Mouse (Mus musculus): ENCODE results near the gene Ulk3. TPM values are rescaled to one million over a fixed set of nuclear protein-coding genes. Genes with fewer than 3 reads are reported as not detected.

The Ulk3 gene
- total and polyA plus RNA-seq, 2 experiments from 2014 or later, result 18.5 to 27.3 TPM

- H3K9ac ChIP-seq (replicated peaks; ENCODE audit: low read length), result no peak overlapping the region
- H3K4me2 ChIP-seq (ENCODE audit: low read depth, low read length), result no peak overlapping the region
- peaks cover 10% of the 10 kb centered on the region for H3K4me1 ChIP-seq (ENCODE audit: insufficient read depth, low read length)
- no peak for DNase-seq (ENCODE audit: low spot score)
- H3K36me3 ChIP-seq (ENCODE audit: insufficient read depth, low read length), result no peaks in the 10 kb centered on the region
- no peak for ATAC-seq
- no peak overlapping the region for H3K27ac ChIP-seq
- no peak for TF ChIP-seq CTCF (IDR thresholded peaks at IDR 0.05; ENCODE audit: low read depth)
- no peak overlapping the region for H3K4me3 ChIP-seq (ENCODE audit: low read length)
- no peaks in the 10 kb centered on the region for H3K9me3 ChIP-seq (ENCODE audit: low read length)
- peaks cover 12% of the 10 kb centered on the region; the same call in 1 of the 2 replicates for H3K27me3 ChIP-seq (ENCODE audit: insufficient read depth, low read length)
- WGBS, result 65% methylated on average over 3 of the region's 3 CpGs
These were observed 20.6 kb downstream of the Ulk3 start for GRCm38 (mm10) chr9:57609803-57610202.

- no peak overlapping the region for H3K9ac ChIP-seq (replicated peaks; ENCODE audit: low read length)
- ATAC-seq (no peak), DNase-seq (ENCODE audit: low spot score) (peak; percentile 62)
- no peak overlapping the region for H3K4me3 ChIP-seq (ENCODE audit: low read length)
- H3K27ac ChIP-seq, result peak overlapping the region; percentile 26; the same call in 1 of the 2 replicates
- H3K27me3 ChIP-seq (ENCODE audit: insufficient read depth, low read length), result peaks cover 12% of the 10 kb centered on the region; the same call in 1 of the 2 replicates
- peaks cover 10% of the 10 kb centered on the region for H3K4me1 ChIP-seq (ENCODE audit: insufficient read depth, low read length)
- TF ChIP-seq CTCF (IDR thresholded peaks at IDR 0.05; ENCODE audit: low read depth), result no peak
- no peaks in the 10 kb centered on the region for H3K36me3 ChIP-seq (ENCODE audit: insufficient read depth, low read length)
- H3K9me3 ChIP-seq (ENCODE audit: low read length), result no peaks in the 10 kb centered on the region
- H3K4me2 ChIP-seq (ENCODE audit: low read depth, low read length), result no peak overlapping the region
- WGBS, result 31% methylated on average over 3 of the region's 3 CpGs
These were observed 21.1 kb downstream of the Ulk3 start for GRCm38 (mm10) chr9:57610359-57610826.

GRCm38 (mm10) chr9:57612587-57612986 is 23.3 kb downstream of the Ulk3 start:
- Histone ChIP-seq H3K4me3 (ENCODE audit: low read length) (no peak overlapping the region), H3K27ac (no peak overlapping the region), H3K9ac (replicated peaks; ENCODE audit: low read length) (no peak overlapping the region), H3K4me1 (ENCODE audit: insufficient read depth, low read length) (no peaks in the 10 kb centered on the region), H3K36me3 (ENCODE audit: insufficient read depth, low read length) (no peaks in the 10 kb centered on the region), H3K27me3 (ENCODE audit: insufficient read depth, low read length) (no peaks in the 10 kb centered on the region), H3K9me3 (ENCODE audit: low read length) (no peaks in the 10 kb centered on the region), H3K4me2 (ENCODE audit: low read depth, low read length) (no peak overlapping the region)
- 88% methylated on average over 7 of the region's 7 CpGs for WGBS
- no peak for DNase-seq (ENCODE audit: low spot score)
- TF ChIP-seq CTCF (IDR thresholded peaks at IDR 0.05; ENCODE audit: low read depth), result no peak
- no peak for ATAC-seq

- WGBS, result 70% methylated on average over 7 of the region's 7 CpGs
- H3K9me3 ChIP-seq (ENCODE audit: low read length), result no peaks in the 10 kb centered on the region
- H3K36me3 ChIP-seq (ENCODE audit: insufficient read depth, low read length), result no peaks in the 10 kb centered on the region
- no peak overlapping the region for H3K27ac ChIP-seq
- ATAC-seq, result no peak
- no peak overlapping the region for H3K4me3 ChIP-seq (ENCODE audit: low read length)
- no peak overlapping the region for H3K4me2 ChIP-seq (ENCODE audit: low read depth, low read length)
- TF ChIP-seq CTCF (IDR thresholded peaks at IDR 0.05; ENCODE audit: low read depth), result no peak
- H3K4me1 ChIP-seq (ENCODE audit: insufficient read depth, low read length), result no peaks in the 10 kb centered on the region
- H3K9ac ChIP-seq (replicated peaks; ENCODE audit: low read length), result no peak overlapping the region
- no peak for DNase-seq (ENCODE audit: low spot score)
- H3K27me3 ChIP-seq (ENCODE audit: insufficient read depth, low read length), result no peaks in the 10 kb centered on the region
These were observed 24.7 kb downstream of the Ulk3 start for GRCm38 (mm10) chr9:57613975-57614374.

- TF ChIP-seq CTCF (IDR thresholded peaks at IDR 0.05; ENCODE audit: low read depth), result no peak
- ATAC-seq, result no peak
These were observed 25.5 kb downstream of the Ulk3 start for GRCm38 (mm10) chr9:57614786-57615185.

GRCm38 (mm10) chr9:57617556-57618169 is 28.4 kb downstream of the Ulk3 start:
- Histone ChIP-seq H3K4me3 (ENCODE audit: low read length) (no peak overlapping the region), H3K4me2 (ENCODE audit: low read depth, low read length) (no peak overlapping the region), H3K9ac (replicated peaks; ENCODE audit: low read length) (no peak overlapping the region), H3K4me1 (ENCODE audit: insufficient read depth, low read length) (no peaks in the 10 kb centered on the region), H3K9me3 (ENCODE audit: low read length) (no peaks in the 10 kb centered on the region), H3K27me3 (ENCODE audit: insufficient read depth, low read length) (no peaks in the 10 kb centered on the region), H3K36me3 (ENCODE audit: insufficient read depth, low read length) (no peaks in the 10 kb centered on the region), H3K27ac (no peak overlapping the region)
- no peak for TF ChIP-seq CTCF (IDR thresholded peaks at IDR 0.05; ENCODE audit: low read depth)
- ATAC-seq (no peak), DNase-seq (ENCODE audit: low spot score) (no peak)
- WGBS, result 75% methylated on average over 8 of the region's 8 CpGs

More at GRCm38 (mm10) chr9:57614786-57615185, 25.5 kb downstream of the Ulk3 start:
- Histone ChIP-seq H3K9ac (replicated peaks; ENCODE audit: low read length) (no peak overlapping the region), H3K4me1 (ENCODE audit: insufficient read depth, low read length) (no peaks in the 10 kb centered on the region), H3K27ac (no peak overlapping the region), H3K4me2 (ENCODE audit: low read depth, low read length) (no peak overlapping the region), H3K27me3 (ENCODE audit: insufficient read depth, low read length) (no peaks in the 10 kb centered on the region), H3K4me3 (ENCODE audit: low read length) (no peak overlapping the region), H3K9me3 (ENCODE audit: low read length) (no peaks in the 10 kb centered on the region), H3K36me3 (ENCODE audit: insufficient read depth, low read length) (no peaks in the 10 kb centered on the region)
- WGBS, result 84% methylated on average over 4 of the region's 4 CpGs
- DNase-seq (ENCODE audit: low spot score), result no peak

- H3K4me2 ChIP-seq (ENCODE audit: low read depth, low read length), result no peak overlapping the region
- H3K36me3 ChIP-seq (ENCODE audit: insufficient read depth, low read length), result no peaks in the 10 kb centered on the region
- ATAC-seq, result no peak
- DNase-seq (ENCODE audit: low spot score), result no peak
- no peaks in the 10 kb centered on the region for H3K27me3 ChIP-seq (ENCODE audit: insufficient read depth, low read length)
- H3K9me3 ChIP-seq (ENCODE audit: low read length), result no peaks in the 10 kb centered on the region
- no peak overlapping the region for H3K27ac ChIP-seq
- no peaks in the 10 kb centered on the region for H3K4me1 ChIP-seq (ENCODE audit: insufficient read depth, low read length)
- no peak for TF ChIP-seq CTCF (IDR thresholded peaks at IDR 0.05; ENCODE audit: low read depth)
- H3K4me3 ChIP-seq (ENCODE audit: low read length), result no peak overlapping the region
- no peak overlapping the region for H3K9ac ChIP-seq (replicated peaks; ENCODE audit: low read length)
- 83% methylated on average over 8 of the region's 8 CpGs for WGBS
These were observed 29.6 kb downstream of the Ulk3 start for GRCm38 (mm10) chr9:57618854-57619253.
